Mouse (Mus musculus): ENCODE results near the gene Zfp574. TPM values are rescaled to one million over a fixed set of nuclear protein-coding genes. Genes with fewer than 3 reads are reported as not detected.

Gene Zfp574
- polyA plus RNA-seq, 1 experiment from 2014 or later, result 18.9 TPM

- H3K4me2 ChIP-seq (ENCODE audit: low read length), result peak overlapping the region; percentile 85
- no peaks in the 10 kb centered on the region for H3K9me3 ChIP-seq (replicated peaks; ENCODE audit: control insufficient read depth, low read length)
- peak overlapping the region; percentile 94 for H3K4me3 ChIP-seq (ENCODE audit: low read depth, low read length)
- peak; percentile 43; the same call in 1 of the 2 replicates for ATAC-seq
- no peaks in the 10 kb centered on the region for H3K27me3 ChIP-seq (replicated peaks; ENCODE audit: control insufficient read depth, insufficient read depth, low read length)
- H3K4me1 ChIP-seq (ENCODE audit: control insufficient read depth, insufficient read depth, low read length), result peaks cover 27% of the 10 kb centered on the region
- H3K36me3 ChIP-seq (ENCODE audit: control insufficient read depth, insufficient read depth, low read length), result peaks cover 32% of the 10 kb centered on the region
- H3K27ac ChIP-seq (ENCODE audit: low read depth, low read length), result peak overlapping the region; percentile 96
- no peak for DNase-seq (ENCODE audit: low spot score)
- WGBS, result under 1% methylated on average over 33 of the region's 33 CpGs
- peak overlapping the region; percentile 93 for H3K9ac ChIP-seq (ENCODE audit: low read length)
Observed at GRCm38 (mm10) chr7:25077414-25077755, 5.0 kb downstream of the Zfp574 start.

GRCm38 (mm10) chr7:25079496-25080026, 7.2 kb downstream of the Zfp574 start:
- peaks cover 54% of the 10 kb centered on the region for H3K36me3 ChIP-seq (ENCODE audit: control insufficient read depth, insufficient read depth, low read length)
- ATAC-seq (no peak), DNase-seq (ENCODE audit: low spot score) (no peak)
- H3K4me1 ChIP-seq (ENCODE audit: control insufficient read depth, insufficient read depth, low read length), result peaks cover 17% of the 10 kb centered on the region
- H3K27ac ChIP-seq (ENCODE audit: low read depth, low read length), result no peak overlapping the region
- no peak overlapping the region for H3K9ac ChIP-seq (ENCODE audit: low read length)
- H3K4me3 ChIP-seq (ENCODE audit: low read depth, low read length), result no peak overlapping the region
- H3K9me3 ChIP-seq (replicated peaks; ENCODE audit: control insufficient read depth, low read length), result no peaks in the 10 kb centered on the region
- H3K4me2 ChIP-seq (ENCODE audit: low read length), result no peak overlapping the region
- 83% methylated on average over 12 of the region's 12 CpGs for WGBS
- H3K27me3 ChIP-seq (replicated peaks; ENCODE audit: control insufficient read depth, insufficient read depth, low read length), result no peaks in the 10 kb centered on the region

GRCm38 (mm10) chr7:25080431-25080830, 8.1 kb downstream of the Zfp574 start:
- Histone ChIP-seq H3K36me3 (ENCODE audit: control insufficient read depth, insufficient read depth, low read length) (peaks cover 63% of the 10 kb centered on the region), H3K27ac (ENCODE audit: low read depth, low read length) (no peak overlapping the region)
- DNase-seq (ENCODE audit: low spot score), result no peak

GRCm38 (mm10) chr7:25082510-25082909, 10.1 kb downstream of the Zfp574 start:
- Histone ChIP-seq H3K36me3 (ENCODE audit: control insufficient read depth, insufficient read depth, low read length) (peaks cover 73% of the 10 kb centered on the region), H3K4me1 (ENCODE audit: control insufficient read depth, insufficient read depth, low read length) (peaks cover 11% of the 10 kb centered on the region), H3K27ac (ENCODE audit: low read depth, low read length) (no peak overlapping the region), H3K9ac (ENCODE audit: low read length) (peak overlapping the region; percentile 25; the same call in 1 of the 2 replicates), H3K27me3 (replicated peaks; ENCODE audit: control insufficient read depth, insufficient read depth, low read length) (no peaks in the 10 kb centered on the region), H3K4me2 (ENCODE audit: low read length) (no peak overlapping the region), H3K9me3 (replicated peaks; ENCODE audit: control insufficient read depth, low read length) (no peaks in the 10 kb centered on the region), H3K4me3 (ENCODE audit: low read depth, low read length) (no peak overlapping the region)
- ATAC-seq, result no peak
- DNase-seq (ENCODE audit: low spot score), result peak; percentile 63
- 85% methylated on average over 4 of the region's 4 CpGs for WGBS

More at GRCm38 (mm10) chr7:25080431-25080830, 8.1 kb downstream of the Zfp574 start:
- WGBS, result 94% methylated on average over 13 of the region's 13 CpGs
- ATAC-seq, result no peak
- H3K9me3 ChIP-seq (replicated peaks; ENCODE audit: control insufficient read depth, low read length), result no peaks in the 10 kb centered on the region
- H3K4me2 ChIP-seq (ENCODE audit: low read length), result no peak overlapping the region
- peaks cover 17% of the 10 kb centered on the region for H3K4me1 ChIP-seq (ENCODE audit: control insufficient read depth, insufficient read depth, low read length)
- no peak overlapping the region for H3K4me3 ChIP-seq (ENCODE audit: low read depth, low read length)
- H3K9ac ChIP-seq (ENCODE audit: low read length), result no peak overlapping the region
- no peaks in the 10 kb centered on the region for H3K27me3 ChIP-seq (replicated peaks; ENCODE audit: control insufficient read depth, insufficient read depth, low read length)

- ATAC-seq, result no peak
Observed at GRCm38 (mm10) chr7:25084621-25085020, 12.3 kb downstream of the Zfp574 start.

GRCm38 (mm10) chr7:25086656-25087055, 14.3 kb downstream of the Zfp574 start:
- Histone ChIP-seq H3K9me3 (replicated peaks; ENCODE audit: control insufficient read depth, low read length) (no peaks in the 10 kb centered on the region), H3K27ac (ENCODE audit: low read depth, low read length) (no peak overlapping the region), H3K4me2 (ENCODE audit: low read length) (no peak overlapping the region), H3K27me3 (replicated peaks; ENCODE audit: control insufficient read depth, insufficient read depth, low read length) (no peaks in the 10 kb centered on the region), H3K36me3 (ENCODE audit: control insufficient read depth, insufficient read depth, low read length) (peaks cover 48% of the 10 kb centered on the region), H3K4me1 (ENCODE audit: control insufficient read depth, insufficient read depth, low read length) (no peaks in the 10 kb centered on the region), H3K9ac (ENCODE audit: low read length) (no peak overlapping the region), H3K4me3 (ENCODE audit: low read depth, low read length) (no peak overlapping the region)
- DNase-seq (ENCODE audit: low spot score) (peak; percentile 29), ATAC-seq (no peak)
- WGBS, result 53% methylated on average over 3 of the region's 3 CpGs

More at GRCm38 (mm10) chr7:25084621-25085020, 12.3 kb downstream of the Zfp574 start:
- DNase-seq (ENCODE audit: low spot score), result no peak
- no peak overlapping the region for H3K27ac ChIP-seq (ENCODE audit: low read depth, low read length)
- no peaks in the 10 kb centered on the region for H3K9me3 ChIP-seq (replicated peaks; ENCODE audit: control insufficient read depth, low read length)
- WGBS, result 88% methylated on average over 5 of the region's 5 CpGs
- no peak overlapping the region for H3K4me3 ChIP-seq (ENCODE audit: low read depth, low read length)
- no peak overlapping the region for H3K9ac ChIP-seq (ENCODE audit: low read length)
- H3K36me3 ChIP-seq (ENCODE audit: control insufficient read depth, insufficient read depth, low read length), result peaks cover 69% of the 10 kb centered on the region
- H3K4me2 ChIP-seq (ENCODE audit: low read length), result no peak overlapping the region
- H3K27me3 ChIP-seq (replicated peaks; ENCODE audit: control insufficient read depth, insufficient read depth, low read length), result no peaks in the 10 kb centered on the region
- H3K4me1 ChIP-seq (ENCODE audit: control insufficient read depth, insufficient read depth, low read length), result no peaks in the 10 kb centered on the region

GRCm38 (mm10) chr7:25087256-25087912, 15.0 kb downstream of the Zfp574 start:
- Histone ChIP-seq H3K9me3 (replicated peaks; ENCODE audit: control insufficient read depth, low read length) (no peaks in the 10 kb centered on the region), H3K4me2 (ENCODE audit: low read length) (no peak overlapping the region), H3K4me1 (ENCODE audit: control insufficient read depth, insufficient read depth, low read length) (no peaks in the 10 kb centered on the region), H3K27ac (ENCODE audit: low read depth, low read length) (no peak overlapping the region), H3K36me3 (ENCODE audit: control insufficient read depth, insufficient read depth, low read length) (peaks cover 44% of the 10 kb centered on the region), H3K27me3 (replicated peaks; ENCODE audit: control insufficient read depth, insufficient read depth, low read length) (no peaks in the 10 kb centered on the region), H3K9ac (ENCODE audit: low read length) (no peak overlapping the region), H3K4me3 (ENCODE audit: low read depth, low read length) (no peak overlapping the region)
- ATAC-seq (peak; percentile 30; the same call in 1 of the 2 replicates), DNase-seq (ENCODE audit: low spot score) (no peak)
- 70% methylated on average over 10 of the region's 10 CpGs for WGBS

- H3K4me3 ChIP-seq (ENCODE audit: low read depth, low read length), result no peak overlapping the region
- H3K27me3 ChIP-seq (replicated peaks; ENCODE audit: control insufficient read depth, insufficient read depth, low read length), result no peaks in the 10 kb centered on the region
- H3K27ac ChIP-seq (ENCODE audit: low read depth, low read length), result no peak overlapping the region
- no peaks in the 10 kb centered on the region for H3K4me1 ChIP-seq (ENCODE audit: control insufficient read depth, insufficient read depth, low read length)
- H3K9me3 ChIP-seq (replicated peaks; ENCODE audit: control insufficient read depth, low read length), result no peaks in the 10 kb centered on the region
- peaks cover 38% of the 10 kb centered on the region for H3K36me3 ChIP-seq (ENCODE audit: control insufficient read depth, insufficient read depth, low read length)
- 74% methylated on average over 5 of the region's 5 CpGs for WGBS
- ATAC-seq (no peak), DNase-seq (ENCODE audit: low spot score) (no peak)
- no peak overlapping the region for H3K4me2 ChIP-seq (ENCODE audit: low read length)
- H3K9ac ChIP-seq (ENCODE audit: low read length), result no peak overlapping the region
Observed at GRCm38 (mm10) chr7:25087972-25088371, 15.6 kb downstream of the Zfp574 start.

GRCm38 (mm10) chr7:25088531-25088930, 16.2 kb downstream of the Zfp574 start:
- no peak for ATAC-seq
- H3K27me3 ChIP-seq (replicated peaks; ENCODE audit: control insufficient read depth, insufficient read depth, low read length), result no peaks in the 10 kb centered on the region

More at GRCm38 (mm10) chr7:25088531-25088930, 16.2 kb downstream of the Zfp574 start:
- Histone ChIP-seq H3K4me3 (ENCODE audit: low read depth, low read length) (no peak overlapping the region), H3K36me3 (ENCODE audit: control insufficient read depth, insufficient read depth, low read length) (peaks cover 32% of the 10 kb centered on the region), H3K4me1 (ENCODE audit: control insufficient read depth, insufficient read depth, low read length) (peaks cover 4% of the 10 kb centered on the region), H3K4me2 (ENCODE audit: low read length) (no peak overlapping the region), H3K9ac (ENCODE audit: low read length) (no peak overlapping the region), H3K9me3 (replicated peaks; ENCODE audit: control insufficient read depth, low read length) (no peaks in the 10 kb centered on the region), H3K27ac (ENCODE audit: low read depth, low read length) (no peak overlapping the region)
- DNase-seq (ENCODE audit: low spot score), result no peak
- WGBS, result 14% methylated on average over 10 of the region's 10 CpGs
